Mouse (Mus musculus): ENCODE data around the gene Cep95. TPM values are rescaled to one million over a fixed set of nuclear protein-coding genes. Genes with fewer than 3 reads are reported as not detected.

Cep95 gene
- polyA plus RNA-seq, 1 experiment, result 1.0 TPM

GRCm38 (mm10) chr11:106788026-106788774 is 852 bp upstream of the Cep95 start:
- TF ChIP-seq GATA1 (IDR thresholded peaks at IDR 0.05; ENCODE audit: low read length), result no peak

DNA sequence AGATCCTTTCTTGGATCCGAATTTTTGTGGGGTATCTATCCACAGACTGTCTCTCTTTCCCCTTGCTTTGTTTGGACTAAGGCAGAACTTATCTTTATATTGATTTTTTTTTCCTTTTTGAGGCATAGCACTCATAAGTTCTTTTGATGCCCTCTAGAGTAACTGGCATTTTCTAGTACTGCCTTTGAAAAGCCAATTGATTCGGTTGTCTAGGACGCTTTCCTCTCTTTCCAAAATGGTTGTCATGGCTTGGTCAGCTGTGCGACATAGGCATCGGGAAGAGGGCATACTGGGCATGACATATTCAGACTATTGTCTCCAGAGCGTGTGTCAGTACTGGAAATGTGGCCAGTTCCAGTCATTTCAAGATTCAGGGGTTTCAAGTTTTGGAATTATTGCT is 597 bp downstream of the Cep95 start:
- TF ChIP-seq GATA1 (IDR thresholded peaks at IDR 0.05; ENCODE audit: low read length), result no peak

GRCm38 (mm10) chr11:106793846-106794245 is 4.8 kb downstream of the Cep95 start:
- no peak for TF ChIP-seq GATA1 (IDR thresholded peaks at IDR 0.05; ENCODE audit: low read length)

GRCm38 (mm10) chr11:106795679-106796078 is 6.6 kb downstream of the Cep95 start:
- no peak for TF ChIP-seq GATA1 (IDR thresholded peaks at IDR 0.05; ENCODE audit: low read length)

DNA sequence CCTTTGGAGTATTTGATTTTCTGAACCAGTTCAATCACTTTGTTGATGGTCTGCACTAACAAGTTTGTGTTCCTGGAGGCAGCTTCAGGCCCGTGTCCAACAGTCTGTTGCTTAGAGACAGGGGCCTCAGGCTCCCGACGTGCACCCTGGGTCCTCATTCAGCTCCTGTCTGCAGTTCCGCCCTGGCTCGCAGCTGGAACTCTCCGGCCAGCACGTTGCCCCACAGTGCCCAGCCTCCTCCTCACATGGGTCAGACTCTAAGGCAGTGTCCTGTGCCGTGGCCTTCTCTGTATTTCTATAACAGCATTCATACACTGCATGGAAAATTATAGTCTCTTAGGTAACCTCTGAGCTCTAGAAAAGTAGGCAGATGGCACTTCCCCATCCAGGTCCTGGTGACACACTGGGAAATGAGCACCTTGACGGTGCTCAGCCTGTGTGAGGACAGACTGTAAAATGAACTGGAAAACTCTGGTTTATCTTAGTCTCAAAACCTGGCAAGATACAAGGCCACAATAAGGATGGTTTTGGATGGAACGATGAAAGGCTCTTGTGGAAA is 13.1 kb downstream of the Cep95 start:
- TF ChIP-seq GATA1 (IDR thresholded peaks at IDR 0.05; ENCODE audit: low read length), result no peak

GRCm38 (mm10) chr11:106812410-106813136 is 23.5 kb downstream of the Cep95 start:
- no peak for TF ChIP-seq GATA1 (IDR thresholded peaks at IDR 0.05; ENCODE audit: low read length)

- no peak for TF ChIP-seq GATA1 (IDR thresholded peaks at IDR 0.05; ENCODE audit: low read length)
These were observed 25.7 kb downstream of the Cep95 start for GRCm38 (mm10) chr11:106814601-106815320.

DNA sequence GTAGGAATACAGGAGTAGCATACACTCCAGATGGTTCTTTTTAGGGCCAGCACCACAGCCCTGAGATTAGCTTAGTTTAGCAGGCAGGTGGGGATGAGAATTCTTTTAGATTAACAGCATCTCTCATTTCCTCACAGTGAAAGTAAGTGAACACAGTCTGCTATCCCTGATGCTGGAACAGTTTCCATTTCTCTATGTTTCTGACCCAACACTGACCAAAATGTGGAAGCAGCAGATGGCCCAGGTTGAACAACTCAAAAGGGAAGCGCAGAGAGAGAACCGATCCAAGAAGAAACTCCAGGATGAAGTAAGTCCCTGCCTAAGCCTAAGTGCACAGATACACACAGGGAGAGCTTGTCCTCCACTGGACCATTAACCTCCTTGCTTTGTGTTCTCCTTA is 26.3 kb downstream of the Cep95 start:
- no peak for TF ChIP-seq GATA1 (IDR thresholded peaks at IDR 0.05; ENCODE audit: low read length)

GRCm38 (mm10) chr11:106815761-106816160 is 26.7 kb downstream of the Cep95 start:
- no peak for TF ChIP-seq GATA1 (IDR thresholded peaks at IDR 0.05; ENCODE audit: low read length)

- no peak for TF ChIP-seq GATA1 (IDR thresholded peaks at IDR 0.05; ENCODE audit: low read length)
These were observed 27.3 kb downstream of the Cep95 start for GRCm38 (mm10) chr11:106816316-106816715.

- TF ChIP-seq GATA1 (IDR thresholded peaks at IDR 0.05; ENCODE audit: low read length), result no peak
These were observed 28.1 kb downstream of the Cep95 start for GRCm38 (mm10) chr11:106817156-106817555.

- no peak for TF ChIP-seq GATA1 (IDR thresholded peaks at IDR 0.05; ENCODE audit: low read length)
These were observed 28.8 kb downstream of the Cep95 start for GRCm38 (mm10) chr11:106817808-106818207.

DNA sequence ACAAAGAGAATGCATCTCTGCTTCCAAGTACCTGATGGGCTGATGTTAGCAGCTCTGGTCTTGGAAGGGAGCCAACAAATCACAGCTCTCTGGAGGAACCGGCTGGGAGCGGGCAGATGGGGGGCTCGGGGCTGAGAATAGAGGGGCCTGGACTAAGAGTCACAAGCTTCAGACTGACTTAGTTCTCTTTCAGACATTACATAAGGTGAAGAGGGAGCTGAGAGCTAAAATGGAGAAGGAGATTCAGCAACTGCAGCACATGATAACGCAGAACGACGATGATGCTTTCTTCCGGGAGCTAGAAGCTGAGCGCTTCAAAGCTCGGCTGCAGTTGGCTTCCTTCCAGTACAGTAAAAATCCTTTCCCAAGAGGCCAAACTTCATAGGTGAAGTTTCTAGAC is 29.3 kb downstream of the Cep95 start:
- no peak for TF ChIP-seq GATA1 (IDR thresholded peaks at IDR 0.05; ENCODE audit: low read length)

DNA sequence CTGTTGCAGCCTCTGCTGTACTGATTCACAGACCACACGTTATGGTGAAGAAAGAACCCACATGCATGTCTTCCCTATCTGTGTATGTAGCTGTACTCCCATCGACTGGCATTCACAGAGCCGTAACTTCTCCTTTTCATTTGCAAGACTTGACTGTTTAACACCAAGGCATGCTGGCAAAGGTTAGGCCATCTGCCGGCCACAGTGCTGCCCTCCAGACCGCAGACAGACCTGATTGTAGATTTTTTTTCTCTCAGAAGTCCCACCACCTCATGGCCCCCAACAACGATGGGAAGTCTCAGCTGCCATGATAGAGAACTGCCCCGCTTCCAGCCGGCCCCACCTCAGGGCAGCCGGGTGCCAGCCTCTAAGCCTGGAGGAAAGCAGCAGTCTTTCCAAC is 30.5 kb downstream of the Cep95 start:
- no peak for TF ChIP-seq GATA1 (IDR thresholded peaks at IDR 0.05; ENCODE audit: low read length)

GRCm38 (mm10) chr11:106820252-106820651 is 31.2 kb downstream of the Cep95 start:
- TF ChIP-seq GATA1 (IDR thresholded peaks at IDR 0.05; ENCODE audit: low read length), result no peak

DNA sequence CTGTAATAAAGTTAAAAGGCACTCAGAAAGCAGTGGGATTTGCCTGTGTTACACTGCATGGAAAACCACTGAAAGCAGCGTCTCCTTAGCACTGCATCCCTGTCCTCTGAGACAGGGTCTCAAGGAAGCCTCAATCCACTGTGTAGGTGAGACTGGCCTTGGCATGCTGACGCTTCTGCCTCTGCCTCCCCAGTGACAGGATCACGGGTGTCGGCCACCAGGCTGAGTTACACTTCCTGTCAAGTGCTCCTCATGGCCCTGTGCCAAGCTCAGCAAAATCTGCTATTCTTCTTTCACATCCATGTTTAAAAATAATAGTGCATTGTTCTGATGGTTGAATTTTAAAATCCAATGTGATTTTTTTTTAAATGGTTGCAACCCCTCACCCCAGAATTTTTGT is 31.9 kb downstream of the Cep95 start:
- TF ChIP-seq GATA1 (IDR thresholded peaks at IDR 0.05; ENCODE audit: low read length), result no peak
